Mouse (Mus musculus) kidney, adult 2 months (tissue): Measurements from ENCODE around the gene Ctnnbl1.

Experiments
- CTCF ChIP-seq: fragments of 200-500 bp; conservative IDR thresholded peaks from 2 replicates; pipeline ENCODE4 v1.5.1; 2011; ENCODE audit warnings: low read depth, mild to moderate bottlenecking, control low read depth, low read length, moderate library complexity, mixed read lengths; ENCODE audit not compliant: insufficient read depth, insufficient read length
- POLR2A ChIP-seq: fragments of 200-500 bp; IDR thresholded peaks from one replicate; pipeline ENCODE4 v1.6.1; 2011; ENCODE audit warnings: low read depth, low read length, control low read depth

- TF ChIP-seq CTCF (no peak), POLR2A (no peak)
Measured at GRCm38 (mm10) chr2:157821259-157821658, 84.1 kb downstream of the Ctnnbl1 start.
